Mouse (Mus musculus) C2C12 (cell line): ENCODE data around the gene Apoc4. TPM values are rescaled to one million over a fixed set of nuclear protein-coding genes. Genes with fewer than 3 reads are reported as not detected.
A peak's percentile ranks its signal among the peaks of the same experiment; 100 is the strongest.

ENCODE experiments used
- H3K27me3 ChIP-seq: one replicate; pipeline ENCODE4 v1.6.1; 2011; ENCODE audit not compliant: control insufficient read depth, insufficient read depth, insufficient read length
- H3K36me3 ChIP-seq: one replicate; pipeline ENCODE4 v1.6.1; 2011; ENCODE audit not compliant: control insufficient read depth, insufficient read depth
- H3K4me3 ChIP-seq: one replicate; pipeline ENCODE4 v1.5.1; 2011; ENCODE audit warnings: mild to moderate bottlenecking, control low read depth; ENCODE audit not compliant: poor library complexity, insufficient read depth, severe bottlenecking
- H3K79me2 ChIP-seq: one replicate; pipeline ENCODE4 v1.6.1; 2011; ENCODE audit not compliant: control insufficient read depth, insufficient read depth
- H3K79me3 ChIP-seq: one replicate; pipeline ENCODE4 v1.6.1; 2011; ENCODE audit warnings: low read depth, control low read depth
- H3ac ChIP-seq: one replicate; pipeline ENCODE3; 2011; ENCODE audit warnings: low read depth; ENCODE audit not compliant: control insufficient read depth, insufficient read length
- CEBPB ChIP-seq: IDR thresholded peaks from one replicate; pipeline ENCODE4 v1.6.1; 2011; ENCODE audit warnings: low read depth, mild to moderate bottlenecking, control low read depth, moderate library complexity
- CTCF ChIP-seq: IDR thresholded peaks from one replicate; pipeline ENCODE4 v1.5.1; 2011; ENCODE audit not compliant: control insufficient read depth, insufficient read depth, insufficient read length
- FOSL1 ChIP-seq: IDR thresholded peaks from one replicate; pipeline ENCODE4 v1.8.0; 2011; ENCODE audit warnings: mild to moderate bottlenecking, low read length; ENCODE audit not compliant: poor library complexity, insufficient read depth, severe bottlenecking
- MAX ChIP-seq: IDR thresholded peaks from one replicate; pipeline ENCODE4 v1.6.1; 2011; ENCODE audit warnings: mild to moderate bottlenecking, control low read depth
- MYOD1 ChIP-seq: IDR thresholded peaks from one replicate; pipeline ENCODE4 v1.6.1; 2011; ENCODE audit warnings: low read depth; ENCODE audit not compliant: control insufficient read depth, insufficient read length
- MYOG ChIP-seq: IDR thresholded peaks from one replicate; pipeline ENCODE4 v1.6.1; 2011; ENCODE audit not compliant: control insufficient read depth, insufficient read length; ENCODE audit errors: extremely low read depth
- USF1 ChIP-seq: IDR thresholded peaks from one replicate; pipeline ENCODE4 v1.6.1; 2011; ENCODE audit warnings: low read depth, mild to moderate bottlenecking, control low read depth, moderate library complexity
- polyA plus RNA-seq: library from polyadenylated mRNA; unstranded; fragments of >200 nt; fragmentation: generic; extraction: Trizol; gene quantifications from one replicate; pipeline ENCODE4 v1.2.1, GENCODE M21; 2012; ENCODE audit warnings: missing spikeins

Gene Apoc4
- polyA plus RNA-seq, 1 experiment: not detected

- TF ChIP-seq USF1 (peak; percentile 90), MAX (no peak), CTCF (no peak)
- Histone ChIP-seq H3K79me3 (no peaks in the 10 kb centered on the region), H3K4me3 (peak within 1 kb of the TSS; percentile 45), H3K36me3 (peaks cover 7% of the 10 kb centered on the region), H3K79me2 (no peaks in the 10 kb centered on the region), H3K27me3 (no peaks in the 10 kb centered on the region), H3ac (peak within 1 kb of the TSS; percentile 92)
Measured at GRCm38 (mm10) chr7:19629361-19629734, 51.9 kb downstream of the Apoc4 start, which contains the start of gene Relb. Gene Relb (minus strand): TSS chr7:19629438.

GRCm38 (mm10) chr7:19628536-19629360 lies 52.5 kb downstream of the Apoc4 start:
- Histone ChIP-seq H3ac (peak overlapping the region; percentile 92), H3K79me3 (no peaks in the 10 kb centered on the region), H3K27me3 (no peaks in the 10 kb centered on the region), H3K4me3 (peak overlapping the region; percentile 45), H3K79me2 (no peaks in the 10 kb centered on the region), H3K36me3 (peaks cover 3% of the 10 kb centered on the region)
- no peak for TF ChIP-seq FOSL1
- no peak for TF ChIP-seq CTCF
- TF ChIP-seq USF1: no peak
- TF ChIP-seq MYOG: no peak
- no peak for TF ChIP-seq MYOD1
- TF ChIP-seq CEBPB: no peak
- no peak for TF ChIP-seq MAX

- H3K27me3 ChIP-seq: no peaks in the 10 kb centered on the region
- H3K36me3 ChIP-seq: no peaks in the 10 kb centered on the region
- H3K79me3 ChIP-seq: no peaks in the 10 kb centered on the region
- no peak for TF ChIP-seq CEBPB
- no peak for TF ChIP-seq FOSL1
- no peak for TF ChIP-seq CTCF
- no peak for TF ChIP-seq MYOD1
- no peak for TF ChIP-seq MYOG
- TF ChIP-seq MAX: no peak
- no peak for TF ChIP-seq USF1
- no peaks in the 10 kb centered on the region for H3K79me2 ChIP-seq
- H3K4me3 ChIP-seq: no peak overlapping the region
- H3ac ChIP-seq: no peak overlapping the region
Measured at GRCm38 (mm10) chr7:19628192-19628535, 53.1 kb downstream of the Apoc4 start.

Other genes starting within 250 kb of the Apoc4 start
- gene Mark4, start 222.7 kb downstream of the Apoc4 start, polyA plus RNA-seq: 12.9 TPM
- gene Exoc3l2, start 218.1 kb downstream of the Apoc4 start, polyA plus RNA-seq: 0.01 TPM
- 4.8 TPM for gene Bloc1s3, start 173.1 kb downstream of the Apoc4 start, polyA plus RNA-seq
- gene Trappc6a, start 173.1 kb downstream of the Apoc4 start, polyA plus RNA-seq: 23.2 TPM
- 0.11 TPM for gene Nkpd1, start 163.6 kb downstream of the Apoc4 start, polyA plus RNA-seq
- 32.6 TPM for gene Ppp1r37, start 118.4 kb downstream of the Apoc4 start, polyA plus RNA-seq
- gene Zfp296, start 104.2 kb downstream of the Apoc4 start, polyA plus RNA-seq: 1.9 TPM
- 136 TPM for gene Gemin7, start 103.9 kb downstream of the Apoc4 start, polyA plus RNA-seq
- gene Clasrp, start 77.0 kb downstream of the Apoc4 start, polyA plus RNA-seq: 19.0 TPM
- 11.1 TPM for gene Relb, start 52.0 kb downstream of the Apoc4 start, polyA plus RNA-seq
- gene Clptm1, start 16.4 kb downstream of the Apoc4 start, polyA plus RNA-seq: 95.7 TPM
- not detected for gene Apoc2, start 3.5 kb downstream of the Apoc4 start, polyA plus RNA-seq
- not detected for gene Gm44805, start 56 bp downstream of the Apoc4 start, polyA plus RNA-seq
- not detected for gene Apoc1, start 11.2 kb upstream of the Apoc4 start, polyA plus RNA-seq
- gene Apoe, start 17.7 kb upstream of the Apoc4 start, polyA plus RNA-seq: 2.0 TPM
- gene Tomm40, start 34.0 kb upstream of the Apoc4 start, polyA plus RNA-seq: 218 TPM
- gene Nectin2, start 69.0 kb upstream of the Apoc4 start, polyA plus RNA-seq: 26.7 TPM
- 1.7 TPM for gene Bcam, start 89.5 kb upstream of the Apoc4 start, polyA plus RNA-seq
- not detected for gene Cblc, start 115.3 kb upstream of the Apoc4 start, polyA plus RNA-seq
- 7.8 TPM for gene Bcl3, start 141.3 kb upstream of the Apoc4 start, polyA plus RNA-seq
- not detected for gene Gm19345, start 170.5 kb upstream of the Apoc4 start, polyA plus RNA-seq
- not detected for gene Ceacam16, start 179.8 kb upstream of the Apoc4 start, polyA plus RNA-seq
- gene Ceacam19, start 206.5 kb upstream of the Apoc4 start, polyA plus RNA-seq: not detected
- 16.5 TPM for gene Pvr, start 239.7 kb upstream of the Apoc4 start, polyA plus RNA-seq